Mouse (Mus musculus) urinary bladder, postnatal 25 days (tissue): ENCODE results near the gene Zfp961.
"Not testable (repeated sequence)": the region's sequence is repeated elsewhere in the genome, so short reads cannot be mapped to it uniquely, and the experiment has no call there.

Experiments
- DNase-seq: peaks from one replicate; pipeline ENCODE4 v3.0.0; 2022; ENCODE audit warnings: low spot score

The Zfp961 gene

DNA sequence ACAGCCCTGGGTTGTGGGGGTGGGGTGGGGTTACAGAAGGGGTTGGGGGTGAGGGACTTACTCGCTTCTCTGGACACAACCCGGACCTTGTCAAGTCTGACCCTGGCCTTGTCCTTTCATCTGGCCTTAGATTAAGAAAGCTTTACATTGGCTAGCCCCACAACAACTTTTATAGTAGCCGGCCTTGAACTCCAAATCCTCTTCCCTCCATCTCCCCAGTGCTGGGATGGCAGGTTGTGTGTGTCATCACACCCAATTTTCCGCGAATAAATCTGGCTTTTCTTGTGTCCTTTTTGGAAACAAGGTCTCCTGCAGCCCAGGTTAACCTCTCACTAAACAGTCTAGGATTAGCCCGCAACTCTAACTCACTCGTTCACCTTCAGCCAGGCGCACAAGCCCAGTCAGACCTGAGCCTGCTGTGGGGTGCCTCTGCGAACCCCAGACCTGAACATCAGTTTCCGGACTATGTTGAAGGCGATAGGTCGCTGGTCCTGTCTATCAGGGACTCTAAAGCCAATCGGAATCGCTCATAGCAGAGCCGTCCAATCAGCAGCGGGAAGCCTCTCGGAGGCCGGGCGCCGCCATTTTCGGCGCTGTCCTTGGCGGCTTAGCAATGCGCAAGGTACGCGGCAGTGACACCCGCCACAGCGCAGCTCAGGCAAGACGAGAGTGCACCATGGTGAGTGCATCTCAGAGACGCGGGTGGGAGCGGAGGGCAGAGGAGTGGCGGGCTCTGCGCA lies at the start of gene Zfp961:
Gene Zfp961, plus strand, starts transcription at position 557 of the 740 bp plus-strand sequence.
- peak; percentile 97 for DNase-seq

DNA sequence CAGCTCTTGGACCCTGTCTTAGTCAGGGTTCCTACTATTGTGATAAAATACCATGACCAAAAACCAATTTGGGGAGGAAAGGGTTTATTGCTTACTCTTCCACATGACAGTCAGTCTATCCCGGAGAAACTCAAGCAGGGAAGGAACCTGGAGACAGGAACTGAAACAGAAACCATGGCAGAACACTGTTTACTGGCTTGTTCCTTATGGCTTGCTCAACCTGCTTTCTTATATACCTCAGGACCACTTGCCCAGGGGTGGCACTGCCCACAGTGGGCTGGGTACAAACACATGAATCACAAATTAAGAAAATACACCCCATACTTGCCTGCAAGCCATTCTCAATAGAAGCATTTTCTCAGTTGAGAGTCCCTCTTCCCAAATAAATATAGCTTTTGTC lies 47.8 kb upstream of the Zfp961 start:
- not testable (repeated sequence) for DNase-seq

DNA sequence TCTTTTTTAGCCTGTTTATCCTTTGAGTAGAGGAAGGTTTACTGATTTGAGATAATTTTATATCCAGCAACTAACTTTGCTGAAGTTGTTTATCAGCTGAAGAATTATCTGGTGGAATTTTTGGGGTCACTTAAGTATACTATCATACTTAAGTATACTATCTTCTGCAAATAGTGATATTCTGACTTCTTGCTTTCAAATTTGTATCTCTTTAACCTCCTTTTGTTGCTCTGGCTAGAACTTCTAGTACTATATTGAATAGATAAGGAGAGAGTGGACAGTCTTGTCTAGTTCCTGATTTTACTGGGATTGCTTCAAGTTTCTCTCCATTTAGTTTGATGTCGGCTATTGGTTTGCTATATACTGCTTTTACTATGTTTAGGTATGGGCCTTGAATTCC lies 44.0 kb upstream of the Zfp961 start:
- DNase-seq, result no peak

DNA sequence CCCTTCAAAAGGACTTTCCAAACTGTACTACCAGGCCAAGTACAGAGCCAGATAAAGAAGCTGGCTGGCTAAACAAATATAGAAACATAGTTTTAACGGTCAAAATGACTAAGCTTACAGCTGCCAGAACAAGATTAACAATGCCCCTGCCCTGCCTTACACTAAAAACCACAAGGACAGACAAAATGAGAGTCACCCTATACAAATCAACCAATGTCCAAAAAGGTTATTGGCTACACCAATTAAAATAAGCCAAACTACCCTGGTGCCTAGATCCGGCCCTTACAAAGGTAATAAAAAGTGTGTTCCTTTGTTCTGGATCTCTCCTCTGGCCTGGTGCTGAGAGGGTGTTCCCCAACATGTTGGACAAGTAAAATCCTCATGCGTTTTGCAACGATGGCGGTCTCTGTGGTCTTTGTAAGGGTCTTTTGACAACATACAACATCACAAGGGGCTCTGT lies 43.0 kb upstream of the Zfp961 start:
- DNase-seq, result no peak

DNA sequence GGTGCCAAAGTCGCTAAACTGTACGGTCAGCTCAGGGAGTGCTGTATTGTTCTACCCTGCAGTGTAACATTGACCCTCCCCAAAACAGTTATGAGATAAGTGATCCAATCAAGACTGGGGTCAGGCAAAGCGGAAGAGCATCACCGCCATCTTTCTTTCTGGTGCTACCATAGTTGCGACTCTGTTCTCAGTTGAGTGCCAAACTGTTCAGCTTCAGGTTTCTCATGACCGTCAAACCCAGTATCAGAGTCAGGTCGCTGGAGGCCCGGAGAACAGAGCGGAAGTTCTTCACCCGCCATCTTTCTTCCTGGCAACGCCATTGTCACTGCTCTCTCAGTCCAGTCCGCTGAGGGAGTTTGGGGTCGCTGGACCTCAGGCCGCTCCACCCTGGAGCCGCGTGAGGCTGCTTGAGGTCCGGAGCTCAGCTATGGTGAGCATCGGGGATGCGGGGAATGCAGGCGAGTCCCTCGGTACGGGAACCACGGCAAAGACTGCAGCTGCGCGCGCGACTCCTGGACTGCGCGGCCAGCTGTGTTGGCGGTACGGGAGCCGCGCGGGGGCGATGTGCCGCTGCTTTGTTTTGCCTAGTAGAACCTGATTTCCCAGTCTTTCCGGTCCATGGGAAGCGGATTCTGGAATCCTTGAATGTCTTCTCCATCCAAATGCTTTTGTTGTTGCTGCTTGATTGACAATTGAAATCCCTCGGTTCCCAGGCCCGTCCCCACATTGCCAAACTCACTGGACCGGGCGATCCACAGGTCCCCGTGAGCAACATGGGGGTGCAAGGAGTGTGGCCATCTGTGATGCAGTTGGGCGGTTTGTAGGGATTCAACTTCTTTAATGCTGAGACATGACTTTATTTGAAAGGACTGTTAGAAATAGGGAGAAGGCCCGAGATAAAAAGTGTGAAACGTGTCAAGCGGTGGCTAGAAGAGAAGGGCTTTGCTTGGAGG lies 42.3 kb upstream of the Zfp961 start, which contains the start of the genes Zfp882 and Zfp617:
Gene Zfp882, plus strand, starts transcription at position 300 of the 953 bp plus-strand sequence.
Gene Zfp617, plus strand, starts transcription at position 327 of the 953 bp plus-strand sequence.
- peak; percentile 80 for DNase-seq

DNA sequence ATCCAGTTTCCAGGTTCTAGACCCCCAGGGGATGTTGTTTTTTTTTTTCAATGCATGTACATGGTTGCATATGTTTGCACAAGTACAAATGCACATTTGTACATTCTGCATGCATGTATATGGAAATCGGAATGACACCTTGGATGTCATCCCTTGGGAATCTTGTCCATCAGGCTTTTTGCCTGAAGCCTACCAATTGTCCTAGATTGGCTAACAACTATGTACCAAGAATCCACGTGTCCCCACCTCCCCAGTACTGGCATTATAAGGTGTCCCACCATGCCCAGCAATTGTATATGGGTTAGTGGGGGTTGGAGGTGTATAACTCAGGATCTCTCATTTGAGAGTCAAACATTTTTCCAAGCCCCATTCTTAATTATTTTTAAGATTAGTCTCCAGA lies 38.6 kb upstream of the Zfp961 start:
- no peak for DNase-seq

DNA sequence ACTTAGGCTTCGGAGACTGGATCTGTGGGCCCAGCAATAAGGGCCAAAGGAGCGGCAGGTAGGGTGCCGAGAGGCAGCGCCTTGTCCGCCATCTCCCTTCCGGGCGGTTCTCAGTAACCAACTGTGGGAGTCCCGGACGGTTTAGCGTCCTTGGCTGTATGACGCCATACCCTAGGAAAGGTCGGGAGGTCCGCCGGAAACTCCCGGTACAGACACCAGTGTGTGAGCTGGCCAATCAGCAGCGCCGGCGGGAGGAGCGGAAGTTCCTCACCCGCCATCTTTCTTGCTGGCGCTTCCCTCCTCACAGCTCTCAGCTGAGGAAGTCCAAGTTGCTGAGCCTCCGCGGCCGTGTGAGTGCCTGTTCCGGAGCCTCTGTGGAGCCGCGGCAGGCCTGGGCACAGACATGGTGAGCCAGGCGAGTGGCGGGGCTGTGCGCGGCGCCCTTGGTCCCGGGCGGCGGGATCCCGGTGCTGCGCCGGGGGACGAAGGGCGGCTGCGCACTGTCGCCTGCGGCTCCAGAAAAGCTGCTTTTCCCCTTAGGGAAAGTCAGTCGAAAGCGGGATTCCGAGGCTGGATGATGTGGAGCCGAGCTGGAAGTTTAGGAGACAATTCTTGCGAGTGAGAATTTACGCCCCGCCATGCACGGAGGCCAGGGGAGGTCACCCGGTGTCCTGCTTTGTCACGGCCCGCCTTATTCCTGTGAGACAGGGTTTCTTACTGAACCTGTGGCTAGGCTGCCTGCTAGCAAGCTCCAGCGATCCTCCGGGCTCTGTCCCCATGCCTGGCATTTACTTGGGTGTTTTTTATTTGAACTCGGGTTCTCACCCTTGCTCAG lies 28.1 kb upstream of the Zfp961 start:
- DNase-seq, result peak; percentile 84

DNA sequence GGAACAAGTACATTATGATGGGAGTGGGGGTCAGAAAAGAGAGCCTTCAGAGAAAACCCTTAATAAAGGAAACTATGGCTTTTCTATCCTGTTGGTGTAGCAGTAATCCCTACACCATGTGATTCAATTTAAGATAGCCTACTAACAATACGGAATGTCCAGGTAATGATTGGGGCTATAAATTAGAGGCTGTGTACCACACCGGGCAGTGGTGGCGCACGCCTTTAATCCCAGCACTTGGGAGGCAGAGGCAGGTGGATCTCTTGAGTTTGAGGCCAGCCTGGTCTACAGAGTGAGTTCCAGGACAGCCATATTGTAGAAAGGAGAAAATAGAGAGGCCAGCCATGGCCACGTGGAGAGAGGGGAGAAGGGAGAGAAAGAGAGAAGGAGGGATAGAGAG lies 25.0 kb upstream of the Zfp961 start:
- no peak for DNase-seq

DNA sequence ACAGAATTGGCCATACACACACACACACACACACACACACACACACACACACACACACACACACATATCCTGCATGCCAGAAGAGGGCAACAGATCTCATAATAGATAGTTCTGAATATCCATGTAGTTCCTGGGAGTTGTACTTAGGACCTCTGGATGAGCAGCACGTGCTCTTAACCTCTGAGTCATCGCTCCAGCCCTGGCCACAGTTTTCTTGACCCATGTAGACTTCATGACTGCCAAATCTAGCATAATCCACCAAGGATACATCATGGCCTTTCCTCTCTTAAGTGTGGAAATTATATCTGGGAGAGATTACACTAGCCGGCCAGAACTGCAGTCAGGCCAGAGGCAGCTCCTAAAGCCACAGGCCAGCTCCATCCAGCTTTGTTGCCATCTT lies 24.3 kb upstream of the Zfp961 start:
- DNase-seq, result no peak

DNA sequence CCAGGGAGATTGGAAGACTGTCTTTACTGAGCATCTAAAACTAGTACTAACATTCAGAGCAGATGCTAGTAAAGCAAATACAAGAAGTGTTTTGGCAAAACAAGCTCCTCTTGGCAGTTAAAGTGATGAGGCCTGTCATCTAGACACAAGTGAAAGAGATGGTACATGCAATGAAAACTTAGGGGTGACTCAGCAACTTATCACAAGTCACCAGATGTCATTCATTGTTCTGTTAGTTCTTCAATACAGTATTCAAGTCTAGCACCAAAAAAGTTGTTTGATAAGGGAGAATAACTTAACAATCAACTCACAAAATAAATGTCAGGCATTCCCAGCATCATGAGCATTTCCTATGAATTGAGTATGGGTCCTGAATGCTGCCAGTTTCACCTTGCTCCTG lies 23.1 kb upstream of the Zfp961 start:
- no peak for DNase-seq

DNA sequence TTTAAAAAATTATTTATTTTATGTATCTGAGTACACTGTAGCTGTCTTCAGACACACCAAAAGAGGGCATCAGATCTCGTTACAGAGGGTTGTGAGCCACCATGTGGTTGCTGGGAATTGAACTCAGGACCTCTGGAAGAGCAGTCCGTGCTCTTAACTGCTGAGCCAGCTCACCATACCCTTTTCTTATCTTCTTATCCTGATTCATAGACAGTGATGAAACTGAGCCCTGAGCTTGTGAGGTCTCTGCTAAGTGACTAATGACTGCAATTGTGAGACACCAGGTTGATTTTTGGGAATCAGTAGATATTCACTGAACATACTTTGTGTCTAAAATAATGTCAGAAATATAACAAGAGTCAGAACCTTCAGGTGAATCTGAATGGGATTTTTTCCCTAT lies 12.8 kb upstream of the Zfp961 start:
- not testable (repeated sequence) for DNase-seq

DNA sequence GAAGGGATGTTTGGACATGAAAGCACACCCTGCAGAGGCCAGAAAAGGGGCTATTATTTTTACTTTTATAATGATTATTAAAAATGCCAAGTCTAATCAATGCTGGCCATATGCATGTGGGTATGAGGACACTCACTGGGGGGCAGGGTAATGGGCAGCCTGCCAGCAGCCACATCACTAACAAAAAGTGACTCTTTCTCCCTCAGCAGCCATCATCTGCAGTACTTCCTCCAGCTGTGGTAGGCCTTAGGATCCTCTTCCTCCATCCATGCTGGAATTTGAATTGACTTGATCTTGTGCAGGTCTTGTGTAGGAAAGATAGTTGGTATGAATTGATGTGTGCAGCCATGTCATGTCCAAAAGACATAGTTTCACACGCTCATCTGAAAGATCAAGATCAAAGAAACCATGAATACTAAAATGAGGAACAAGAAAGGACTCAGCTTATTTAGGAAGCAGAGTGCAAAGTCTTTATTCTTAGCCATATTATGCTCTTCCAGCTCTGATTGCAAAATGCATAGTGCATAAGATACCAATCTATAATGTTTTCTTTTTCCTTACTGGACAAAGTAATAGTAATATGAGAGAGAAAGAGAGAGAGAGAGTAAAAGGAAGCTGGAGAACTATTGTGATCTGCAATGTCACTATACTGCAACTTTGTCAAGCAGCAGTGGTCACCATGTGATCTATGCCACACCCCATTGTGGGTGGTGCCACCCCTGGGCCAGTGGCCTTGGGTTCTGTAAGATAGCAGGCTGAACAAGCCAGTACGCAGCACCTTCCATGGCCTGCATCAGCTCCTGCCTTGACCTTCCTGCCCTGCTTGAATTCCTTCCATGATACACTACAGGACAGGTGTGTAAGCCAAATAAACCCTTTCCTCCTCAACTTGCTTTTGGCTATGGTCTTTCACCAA lies 10.3 kb upstream of the Zfp961 start:
- no peak for DNase-seq

DNA sequence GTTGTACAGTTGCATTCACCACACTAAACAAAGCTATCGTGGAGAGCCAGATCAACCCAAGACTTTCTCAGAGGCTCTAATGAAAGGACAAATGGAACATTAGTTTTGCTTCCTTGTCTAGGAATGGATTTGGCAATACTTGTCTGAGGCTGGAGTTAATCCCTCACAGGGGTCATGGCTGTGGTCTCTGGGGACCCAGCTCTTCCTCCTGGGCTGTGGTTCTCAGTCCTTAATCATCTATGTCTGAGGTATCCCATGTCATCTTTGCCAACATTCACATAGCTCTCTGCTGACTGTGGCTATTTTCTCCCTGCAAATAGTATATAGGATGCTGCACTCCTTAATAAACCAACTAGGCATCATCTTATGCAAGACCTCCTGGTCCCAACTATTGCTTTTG lies 9.1 kb upstream of the Zfp961 start:
- no peak for DNase-seq

DNA sequence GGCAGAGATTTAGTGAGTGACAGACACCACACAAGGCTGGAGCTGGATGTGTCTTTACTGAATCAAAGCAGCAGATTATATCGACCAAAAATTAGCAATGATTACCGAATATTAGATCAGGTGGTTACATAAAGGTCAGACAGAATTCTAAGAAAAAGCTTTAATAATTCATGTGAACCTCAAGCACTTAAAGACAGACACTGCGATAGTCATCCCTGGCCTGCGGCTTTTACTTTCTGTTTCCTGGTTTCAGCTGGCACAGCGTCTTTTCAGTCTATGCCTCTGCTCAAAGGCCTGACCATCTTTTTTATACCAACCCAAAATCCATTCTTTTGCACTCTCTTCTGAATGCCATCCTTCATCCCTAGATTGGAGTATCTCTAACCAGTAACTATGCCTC lies 2.2 kb upstream of the Zfp961 start:
- no peak for DNase-seq

DNA sequence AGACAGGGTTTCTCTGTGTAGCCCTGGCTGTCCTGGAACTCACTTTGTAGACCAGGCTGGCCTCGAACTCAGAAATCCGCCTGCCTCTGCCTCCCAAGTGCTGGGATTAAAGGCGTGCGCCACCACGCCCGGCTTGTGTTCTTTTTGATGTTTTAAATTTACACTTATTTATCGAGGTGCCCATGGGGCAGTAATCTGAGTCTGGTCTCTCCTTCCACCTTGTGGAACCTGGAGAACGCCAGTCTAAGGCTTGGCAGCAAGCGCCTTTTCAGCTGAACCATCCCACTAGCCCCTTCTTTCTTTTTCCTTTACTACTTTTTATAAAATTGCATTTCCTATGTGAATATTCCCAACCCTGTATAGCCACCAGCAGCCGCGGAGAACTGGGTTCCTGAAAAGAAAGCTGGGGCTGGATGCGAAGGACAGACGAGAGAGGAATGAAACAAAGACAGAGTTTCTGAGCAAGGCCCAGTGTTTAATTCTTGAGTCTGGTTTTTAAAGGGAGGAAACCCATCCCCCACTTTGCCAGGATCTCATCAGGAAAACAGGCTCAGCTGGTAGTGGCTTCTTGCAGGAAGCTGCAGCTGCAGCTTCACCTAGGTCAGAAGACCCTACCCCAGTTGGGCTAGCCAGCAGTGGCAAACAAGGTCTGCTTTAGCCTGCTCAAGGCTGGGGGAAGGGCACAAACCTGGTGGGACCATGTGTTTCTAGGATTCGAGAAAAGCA lies 761 bp downstream of the Zfp961 start:
- DNase-seq, result no peak

DNA sequence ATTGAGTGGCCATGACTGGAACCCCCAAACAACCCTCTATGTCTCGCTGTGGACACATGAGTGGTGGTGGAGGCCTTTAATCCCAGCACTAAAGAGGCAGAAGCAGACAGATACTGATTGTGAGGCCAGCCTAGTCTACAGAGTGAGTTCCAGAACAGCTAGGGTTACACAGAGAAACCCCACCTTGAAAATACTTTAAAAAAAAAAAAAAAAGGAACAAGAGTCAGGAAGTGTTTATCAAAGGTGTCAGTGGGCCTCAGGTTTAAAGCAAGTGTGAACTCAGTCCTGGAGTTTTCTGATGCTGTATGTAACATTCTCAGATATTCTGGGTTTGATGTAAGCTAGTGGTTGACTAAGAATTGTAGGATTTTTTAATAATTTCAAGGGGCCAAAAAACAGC lies 1.7 kb downstream of the Zfp961 start:
- DNase-seq, result no peak

DNA sequence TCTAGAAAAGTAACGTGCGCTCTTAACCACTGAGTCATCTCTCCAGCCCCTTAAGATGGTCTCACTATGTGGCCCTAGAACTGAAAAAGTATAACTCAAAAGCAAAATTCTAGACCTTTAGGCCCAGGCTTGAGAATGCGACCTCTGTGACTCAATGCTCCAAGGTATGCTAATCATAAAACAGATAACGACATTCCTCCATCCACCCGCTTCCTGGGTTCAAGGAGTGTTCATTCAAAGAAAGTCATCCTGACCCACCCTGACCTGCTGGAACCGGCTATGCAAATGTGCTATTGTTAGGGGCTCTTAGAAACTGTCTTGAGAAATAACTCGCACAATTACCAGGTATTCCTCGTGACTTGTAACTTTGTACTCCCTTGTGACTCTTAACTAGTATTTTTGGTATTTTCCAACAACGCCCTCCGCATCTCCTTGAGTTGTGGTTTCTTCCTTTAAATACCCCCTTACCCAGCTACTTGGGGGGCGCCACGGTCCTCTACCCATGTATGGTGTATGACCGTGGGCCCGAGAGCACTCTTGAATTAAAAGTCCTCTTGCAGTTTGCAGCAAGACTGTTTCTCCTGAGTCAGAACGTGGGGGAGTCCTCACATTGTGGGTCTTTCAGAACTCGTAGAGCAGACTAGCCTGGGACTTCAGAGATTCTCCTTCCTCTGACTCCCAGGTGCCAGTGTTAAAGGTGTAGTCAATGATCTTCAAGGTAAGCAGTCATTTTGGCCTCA lies 2.3 kb downstream of the Zfp961 start:
- not testable (repeated sequence) for DNase-seq

DNA sequence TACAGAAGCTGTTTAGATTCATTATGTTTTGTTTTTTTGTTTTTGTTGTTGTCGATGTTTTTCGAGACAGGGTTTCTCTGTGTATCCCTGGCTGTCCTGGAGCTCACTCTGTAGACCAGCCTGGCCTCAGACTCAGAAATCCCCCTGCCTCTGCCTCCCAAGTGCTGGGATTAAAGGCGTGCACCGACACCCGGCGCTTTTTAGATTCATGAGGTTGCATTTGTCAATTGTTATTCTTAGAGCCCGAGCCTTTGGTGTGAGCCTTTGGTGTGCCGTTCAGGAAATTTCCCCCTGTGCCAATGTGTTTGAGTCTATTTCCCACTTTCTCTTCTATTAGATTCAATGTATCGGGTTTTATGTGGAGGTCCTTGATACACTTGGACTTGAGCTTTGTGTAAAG lies 3.8 kb downstream of the Zfp961 start:
- no peak for DNase-seq

DNA sequence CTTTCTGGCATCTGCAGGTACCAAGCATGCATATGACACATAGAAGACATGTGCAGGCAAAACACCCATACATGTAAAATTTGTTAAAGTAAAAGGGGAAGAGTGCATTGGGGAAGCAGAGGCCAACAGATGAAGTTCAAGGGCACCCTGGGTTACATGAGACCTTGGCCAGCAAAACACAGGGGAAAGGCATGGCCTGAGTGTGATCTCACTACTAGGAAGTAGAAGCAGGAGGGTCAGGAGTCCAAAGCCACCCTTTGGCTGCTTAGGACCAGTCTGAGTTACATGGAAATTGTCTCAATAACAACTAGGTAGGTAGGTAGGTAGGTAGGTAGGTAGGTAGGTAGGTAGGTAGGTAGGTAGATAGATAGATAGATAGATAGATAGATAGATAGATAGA lies 9.6 kb downstream of the Zfp961 start:
- DNase-seq, result no peak

DNA sequence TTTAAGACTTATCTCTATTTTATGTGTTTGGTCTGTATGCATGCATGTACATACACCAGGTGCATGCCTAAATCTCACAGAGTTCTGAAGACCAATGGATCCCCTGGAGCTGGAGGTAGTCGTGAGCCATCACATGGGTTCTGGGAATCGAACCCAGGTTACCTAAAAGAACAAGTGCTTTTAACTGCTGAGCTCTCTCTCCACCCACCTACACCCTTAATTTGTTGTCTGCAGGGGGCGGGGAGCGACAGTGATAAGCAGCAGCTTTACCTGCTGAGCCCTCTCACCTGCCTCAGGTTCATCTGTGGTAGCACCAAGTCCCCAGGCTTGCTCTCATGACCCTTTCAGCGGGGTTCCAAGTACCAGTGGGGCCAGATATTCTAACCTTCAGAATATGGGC lies 11.0 kb downstream of the Zfp961 start:
- no peak for DNase-seq
